Mouse (Mus musculus): ENCODE data around the gene Psen1. TPM values are rescaled to one million over a fixed set of nuclear protein-coding genes. Genes with fewer than 3 reads are reported as not detected.

Gene Psen1
- polyA plus RNA-seq, 1 experiment from 2014 or later, result 76.2 TPM

DNA sequence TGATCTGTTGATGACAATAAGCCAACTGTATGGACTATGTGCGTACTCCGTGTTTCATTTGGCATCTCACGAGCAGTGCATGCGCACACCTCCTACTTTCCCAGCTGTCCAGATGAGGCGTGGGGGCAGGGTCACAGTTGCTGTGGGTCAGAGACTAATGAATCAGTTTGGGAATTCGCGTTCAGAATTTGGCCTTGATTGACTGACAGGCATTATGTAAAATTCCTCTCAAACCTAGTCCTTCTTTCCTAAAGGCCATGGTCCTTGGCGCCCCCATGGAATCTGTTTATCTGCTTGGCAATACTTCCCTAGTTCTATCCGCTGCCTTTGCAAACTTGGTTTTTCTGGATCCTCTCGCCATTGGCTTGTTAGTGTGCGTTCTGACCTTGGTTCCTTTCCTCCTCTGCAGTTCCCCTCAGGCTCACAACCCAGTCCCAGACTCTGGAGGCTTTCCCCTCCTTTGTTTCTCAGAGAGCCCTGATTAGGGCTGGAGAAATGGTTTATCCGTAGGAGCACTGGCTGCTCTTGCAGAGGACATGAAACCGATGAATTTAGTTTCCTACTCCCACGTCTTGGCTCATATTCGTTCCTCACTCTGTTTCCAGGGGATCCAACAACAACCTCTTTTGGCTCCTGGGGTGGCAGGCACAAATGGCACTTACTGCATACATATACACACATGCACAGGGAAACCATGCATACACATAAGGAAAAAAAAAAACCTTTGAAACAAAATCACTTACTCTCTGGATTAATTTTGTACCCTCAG lies 28.6 kb downstream of the Psen1 start:
- no peaks in the 10 kb centered on the region for H3K4me1 ChIP-seq (ENCODE audit: control insufficient read depth, insufficient read depth, low read length)
- no peak overlapping the region for H3K9ac ChIP-seq (ENCODE audit: low read length)
- peaks cover 2% of the 10 kb centered on the region; the same call in 1 of the 2 replicates for H3K36me3 ChIP-seq (ENCODE audit: control insufficient read depth, insufficient read depth, low read length)
- no peak for ATAC-seq (ENCODE audit: low FRiP score)
- no peaks in the 10 kb centered on the region for H3K27me3 ChIP-seq (ENCODE audit: control insufficient read depth, insufficient read depth, low read length)
- no peak overlapping the region for H3K4me3 ChIP-seq (ENCODE audit: low read depth, low read length)
- no peak overlapping the region for H3K4me2 ChIP-seq
- 89% methylated on average over 15 of the region's 15 CpGs for WGBS
- H3K9me3 ChIP-seq (ENCODE audit: control insufficient read depth, low read length), result no peaks in the 10 kb centered on the region
- DNase-seq (ENCODE audit: low spot score, missing footprints), result no peak
- H3K27ac ChIP-seq (ENCODE audit: low read depth, low read length), result no peak overlapping the region

DNA sequence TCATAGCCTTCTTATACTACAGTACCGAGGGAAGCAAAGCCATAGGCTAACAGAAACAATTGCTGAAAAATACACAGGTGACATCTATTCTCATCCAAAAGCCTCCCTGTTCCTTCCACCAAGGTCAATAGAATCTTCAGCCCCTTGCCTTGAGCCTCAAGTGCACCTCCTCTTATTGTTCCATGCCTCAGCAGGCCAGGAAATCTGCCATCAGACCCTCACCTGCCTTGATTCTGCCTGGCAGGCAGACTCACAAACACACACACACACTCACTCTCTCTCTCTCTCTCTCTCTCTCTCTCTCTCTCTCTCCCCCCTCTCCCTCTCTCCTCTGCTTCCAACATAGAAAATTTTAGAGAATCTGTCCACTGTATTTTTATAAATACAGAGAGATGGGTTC lies 31.5 kb downstream of the Psen1 start:
- H3K27ac ChIP-seq (ENCODE audit: low read depth, low read length), result no peak overlapping the region
- H3K4me2 ChIP-seq, result no peak overlapping the region
- H3K9me3 ChIP-seq (ENCODE audit: control insufficient read depth, low read length), result no peaks in the 10 kb centered on the region
- H3K27me3 ChIP-seq (ENCODE audit: control insufficient read depth, insufficient read depth, low read length), result no peaks in the 10 kb centered on the region
- ATAC-seq (ENCODE audit: low FRiP score), result no peak
- H3K4me1 ChIP-seq (ENCODE audit: control insufficient read depth, insufficient read depth, low read length), result no peaks in the 10 kb centered on the region
- 100% methylated on average over 1 of the region's 1 CpGs for WGBS
- peaks cover 4% of the 10 kb centered on the region; the same call in 1 of the 2 replicates for H3K36me3 ChIP-seq (ENCODE audit: control insufficient read depth, insufficient read depth, low read length)
- H3K9ac ChIP-seq (ENCODE audit: low read length), result no peak overlapping the region
- DNase-seq (ENCODE audit: low spot score, missing footprints), result no peak
- H3K4me3 ChIP-seq (ENCODE audit: low read depth, low read length), result no peak overlapping the region

DNA sequence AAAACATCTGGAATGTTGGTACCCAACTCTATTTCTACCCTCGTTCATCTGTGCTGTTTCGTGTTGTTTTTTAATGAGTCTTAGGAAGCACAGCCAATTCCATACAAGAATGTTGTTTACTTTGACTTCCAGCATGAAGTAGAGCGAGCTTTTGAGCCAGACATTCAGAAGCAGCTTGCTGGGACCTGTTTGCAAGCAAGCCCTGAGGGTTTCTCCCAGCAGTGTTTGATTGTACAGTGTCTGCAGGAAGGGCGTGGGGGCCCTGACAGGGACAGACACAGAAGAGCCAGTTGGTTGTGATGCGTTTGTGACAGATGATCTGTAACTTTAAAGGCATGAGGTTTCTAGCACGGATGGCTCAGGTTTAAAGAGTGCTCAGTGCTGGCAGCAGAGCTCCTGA lies 33.3 kb downstream of the Psen1 start:
- no peak overlapping the region for H3K4me2 ChIP-seq
- peaks cover 7% of the 10 kb centered on the region; the same call in 1 of the 2 replicates for H3K36me3 ChIP-seq (ENCODE audit: control insufficient read depth, insufficient read depth, low read length)
- DNase-seq (ENCODE audit: low spot score, missing footprints), result no peak
- H3K27ac ChIP-seq (ENCODE audit: low read depth, low read length), result no peak overlapping the region
- no peaks in the 10 kb centered on the region for H3K9me3 ChIP-seq (ENCODE audit: control insufficient read depth, low read length)
- 88% methylated on average over 6 of the region's 6 CpGs for WGBS
- no peak overlapping the region for H3K4me3 ChIP-seq (ENCODE audit: low read depth, low read length)
- H3K27me3 ChIP-seq (ENCODE audit: control insufficient read depth, insufficient read depth, low read length), result no peaks in the 10 kb centered on the region
- no peaks in the 10 kb centered on the region for H3K4me1 ChIP-seq (ENCODE audit: control insufficient read depth, insufficient read depth, low read length)
- ATAC-seq (ENCODE audit: low FRiP score), result no peak
- H3K9ac ChIP-seq (ENCODE audit: low read length), result no peak overlapping the region

DNA sequence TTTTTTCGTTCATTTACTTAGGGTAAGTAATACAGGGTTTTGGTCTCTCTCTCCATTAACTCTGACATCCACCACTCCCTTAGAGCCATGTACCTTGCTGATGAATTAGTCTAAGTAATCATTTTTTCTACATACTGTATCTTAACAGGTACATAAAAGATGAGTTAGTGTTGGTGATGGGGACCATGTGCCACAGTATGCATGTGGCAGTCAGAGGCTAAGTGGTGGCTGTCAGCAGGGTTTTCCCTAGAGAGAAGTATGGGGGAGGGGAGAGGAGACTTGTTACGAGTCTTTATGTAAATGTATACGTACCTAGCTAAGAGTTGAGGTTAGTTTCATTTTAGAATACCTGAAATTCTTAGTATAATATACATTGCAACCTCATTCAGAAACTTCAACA lies 35.1 kb downstream of the Psen1 start:
- ATAC-seq (ENCODE audit: low FRiP score), result no peak
- Histone ChIP-seq H3K4me1 (ENCODE audit: control insufficient read depth, insufficient read depth, low read length) (no peaks in the 10 kb centered on the region), H3K27me3 (ENCODE audit: control insufficient read depth, insufficient read depth, low read length) (no peaks in the 10 kb centered on the region), H3K9ac (ENCODE audit: low read length) (no peak overlapping the region), H3K4me3 (ENCODE audit: low read depth, low read length) (no peak overlapping the region), H3K4me2 (no peak overlapping the region), H3K9me3 (ENCODE audit: control insufficient read depth, low read length) (no peaks in the 10 kb centered on the region), H3K27ac (ENCODE audit: low read depth, low read length) (no peak overlapping the region), H3K36me3 (ENCODE audit: control insufficient read depth, insufficient read depth, low read length) (peaks cover 8% of the 10 kb centered on the region; the same call in 1 of the 2 replicates)
- DNase-seq (ENCODE audit: low spot score, missing footprints), result no peak
- 88% methylated on average over 3 of the region's 3 CpGs for WGBS

DNA sequence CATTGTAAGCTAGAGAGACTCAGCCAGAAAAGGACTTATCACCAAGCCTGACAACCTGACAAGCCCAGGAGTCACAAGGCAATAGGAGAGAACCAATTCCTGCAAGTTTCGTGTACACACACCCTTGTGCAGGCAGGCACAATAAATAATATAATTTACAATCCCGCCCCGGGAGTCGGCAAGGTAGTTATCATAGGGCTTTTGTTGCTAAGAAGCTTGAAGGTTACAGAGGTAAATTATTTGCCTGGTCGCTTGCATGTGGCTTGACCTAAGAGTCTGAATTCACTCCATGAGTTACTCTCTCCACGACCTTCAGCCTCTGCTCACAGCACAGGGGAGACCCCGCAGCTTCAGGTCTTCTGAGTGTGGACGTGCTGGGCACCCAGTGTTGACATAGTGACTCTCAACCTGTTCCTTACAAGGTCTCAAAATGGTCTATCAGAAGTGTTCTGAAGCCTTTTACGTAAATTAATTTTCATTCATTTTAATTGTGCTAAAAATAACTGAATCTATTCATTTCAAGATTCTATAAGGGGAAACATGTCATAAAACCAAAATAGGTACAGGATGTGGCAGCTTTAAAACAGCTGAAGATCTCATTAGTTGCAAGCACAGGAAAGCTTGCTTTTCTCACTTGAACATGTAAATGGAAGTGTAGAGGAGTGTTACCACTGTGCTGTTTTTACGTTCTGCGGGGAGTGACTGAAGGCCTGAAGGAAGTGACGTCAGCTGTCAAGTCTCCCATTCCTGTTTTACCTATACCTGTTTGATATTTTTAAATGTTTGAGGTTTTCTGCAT lies 38.8 kb downstream of the Psen1 start:
- DNase-seq (ENCODE audit: low spot score, missing footprints) (no peak), ATAC-seq (ENCODE audit: low FRiP score) (no peak)
- Histone ChIP-seq H3K4me3 (ENCODE audit: low read depth, low read length) (no peak overlapping the region), H3K9me3 (ENCODE audit: control insufficient read depth, low read length) (no peaks in the 10 kb centered on the region), H3K27me3 (ENCODE audit: control insufficient read depth, insufficient read depth, low read length) (no peaks in the 10 kb centered on the region), H3K36me3 (ENCODE audit: control insufficient read depth, insufficient read depth, low read length) (peaks cover 20% of the 10 kb centered on the region; the same call in 1 of the 2 replicates), H3K27ac (ENCODE audit: low read depth, low read length) (no peak overlapping the region), H3K4me2 (no peak overlapping the region), H3K9ac (ENCODE audit: low read length) (no peak overlapping the region), H3K4me1 (ENCODE audit: control insufficient read depth, insufficient read depth, low read length) (no peaks in the 10 kb centered on the region)
- WGBS, result 92% methylated on average over 12 of the region's 12 CpGs

DNA sequence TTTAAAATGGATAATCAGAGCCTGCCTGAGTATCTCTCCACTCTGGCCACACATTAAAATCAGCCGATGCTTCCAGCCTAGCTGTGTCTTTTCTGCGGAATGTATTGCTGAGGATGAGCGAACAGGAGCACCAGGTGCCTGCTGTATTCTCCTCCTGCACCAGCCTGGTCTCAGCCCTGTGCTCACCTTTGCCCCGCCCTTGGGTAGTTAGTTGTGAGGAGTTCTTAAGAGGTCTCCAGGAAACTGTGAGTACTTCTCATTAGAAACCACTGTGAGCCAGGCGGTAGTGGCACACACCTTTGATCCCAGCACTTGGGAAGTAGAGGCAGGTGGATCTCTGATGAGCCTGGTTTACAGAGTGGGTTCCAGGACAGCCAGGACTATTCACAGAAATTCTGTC lies 44.3 kb downstream of the Psen1 start:
- peaks cover 28% of the 10 kb centered on the region for H3K36me3 ChIP-seq (ENCODE audit: control insufficient read depth, insufficient read depth, low read length)

DNA sequence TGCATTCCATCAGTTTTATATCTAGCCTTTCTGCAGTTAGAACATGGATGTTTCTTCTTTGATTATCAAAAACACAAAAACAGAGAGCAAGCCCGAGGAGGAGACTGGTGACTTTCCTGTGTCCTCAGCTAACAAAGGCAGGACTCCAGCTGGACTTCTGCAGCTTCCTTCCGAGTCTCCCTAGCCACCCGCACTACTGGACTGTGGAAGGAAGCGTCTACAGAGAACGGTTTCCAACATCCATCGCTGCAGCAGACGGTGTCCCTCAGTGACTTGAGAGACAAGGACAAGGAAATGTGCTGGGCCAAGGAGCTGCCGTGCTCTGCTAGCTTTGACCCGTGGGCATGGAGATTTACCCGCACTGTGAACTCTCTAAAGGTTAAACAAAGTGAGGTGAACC lies 46.1 kb downstream of the Psen1 start:
- no peak overlapping the region for H3K27ac ChIP-seq (ENCODE audit: low read depth, low read length)
- DNase-seq (ENCODE audit: low spot score, missing footprints), result no peak
- H3K4me2 ChIP-seq, result no peak overlapping the region
- no peak overlapping the region for H3K4me3 ChIP-seq (ENCODE audit: low read depth, low read length)
- no peak overlapping the region for H3K9ac ChIP-seq (ENCODE audit: low read length)
- H3K4me1 ChIP-seq (ENCODE audit: control insufficient read depth, insufficient read depth, low read length), result no peaks in the 10 kb centered on the region
- H3K27me3 ChIP-seq (ENCODE audit: control insufficient read depth, insufficient read depth, low read length), result no peaks in the 10 kb centered on the region
- 93% methylated on average over 10 of the region's 10 CpGs for WGBS
- ATAC-seq (ENCODE audit: low FRiP score), result no peak
- no peaks in the 10 kb centered on the region for H3K9me3 ChIP-seq (ENCODE audit: control insufficient read depth, low read length)
- H3K36me3 ChIP-seq (ENCODE audit: control insufficient read depth, insufficient read depth, low read length), result peaks cover 21% of the 10 kb centered on the region

More for the DNA sequence above, 44.3 kb downstream of the Psen1 start:
- Histone ChIP-seq H3K9me3 (ENCODE audit: control insufficient read depth, low read length) (no peaks in the 10 kb centered on the region), H3K9ac (ENCODE audit: low read length) (no peak overlapping the region), H3K4me2 (no peak overlapping the region), H3K4me1 (ENCODE audit: control insufficient read depth, insufficient read depth, low read length) (no peaks in the 10 kb centered on the region), H3K27ac (ENCODE audit: low read depth, low read length) (no peak overlapping the region), H3K27me3 (ENCODE audit: control insufficient read depth, insufficient read depth, low read length) (no peaks in the 10 kb centered on the region), H3K4me3 (ENCODE audit: low read depth, low read length) (no peak overlapping the region)
- WGBS, result 96% methylated on average over 5 of the region's 5 CpGs
- DNase-seq (ENCODE audit: low spot score, missing footprints) (no peak), ATAC-seq (ENCODE audit: low FRiP score) (no peak)

DNA sequence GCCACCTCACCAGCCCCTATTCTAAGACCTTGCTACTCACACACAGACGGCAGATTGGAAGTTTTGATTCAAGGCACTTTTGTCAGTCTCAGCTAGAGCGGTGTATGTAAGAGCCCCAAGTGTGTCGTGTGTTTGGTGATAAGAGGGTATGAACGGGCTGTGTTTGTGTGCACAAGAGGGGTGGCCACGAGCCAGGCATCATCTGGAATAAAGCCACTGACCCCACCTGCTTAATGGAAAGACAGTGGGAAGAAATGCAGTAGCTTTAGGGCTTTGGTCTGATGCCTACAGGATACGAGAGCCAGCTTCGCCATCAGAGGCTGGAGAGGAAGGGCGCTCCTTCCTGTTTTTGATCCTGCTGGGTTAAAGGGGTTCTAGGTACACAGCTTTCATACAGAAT lies 48.3 kb downstream of the Psen1 start:
- 91% methylated on average over 8 of the region's 8 CpGs for WGBS
- H3K36me3 ChIP-seq (ENCODE audit: control insufficient read depth, insufficient read depth, low read length), result peaks cover 13% of the 10 kb centered on the region
- no peak for ATAC-seq (ENCODE audit: low FRiP score)

DNA sequence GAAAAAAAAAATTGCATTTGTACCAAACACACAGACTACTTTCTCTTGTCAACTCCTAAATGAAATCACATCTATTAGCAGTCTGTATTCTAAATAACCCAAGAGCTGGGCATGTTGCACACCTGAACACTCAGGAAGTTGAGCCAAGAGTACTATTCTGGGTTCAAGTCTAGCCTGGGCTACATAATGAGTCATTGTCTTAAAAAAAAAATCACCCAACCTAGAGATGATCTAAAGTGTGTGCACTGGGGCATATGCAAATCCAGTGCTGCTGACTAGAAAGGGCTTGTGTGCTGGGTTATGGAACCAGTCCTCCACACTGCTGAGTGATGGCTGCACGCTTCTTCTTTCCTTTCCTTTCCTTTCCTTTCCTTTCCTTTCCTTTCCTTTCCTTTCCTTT lies 50.7 kb downstream of the Psen1 start:
- no peak overlapping the region for H3K4me2 ChIP-seq
- 100% methylated on average over 1 of the region's 1 CpGs for WGBS
- no peak for ATAC-seq (ENCODE audit: low FRiP score)
- no peak for DNase-seq (ENCODE audit: low spot score, missing footprints)
- H3K27ac ChIP-seq (ENCODE audit: low read depth, low read length), result no peak overlapping the region
- no peaks in the 10 kb centered on the region for H3K4me1 ChIP-seq (ENCODE audit: control insufficient read depth, insufficient read depth, low read length)
- no peaks in the 10 kb centered on the region for H3K27me3 ChIP-seq (ENCODE audit: control insufficient read depth, insufficient read depth, low read length)
- H3K9me3 ChIP-seq (ENCODE audit: control insufficient read depth, low read length), result no peaks in the 10 kb centered on the region
- H3K9ac ChIP-seq (ENCODE audit: low read length), result no peak overlapping the region
- no peak overlapping the region for H3K4me3 ChIP-seq (ENCODE audit: low read depth, low read length)
- H3K36me3 ChIP-seq (ENCODE audit: control insufficient read depth, insufficient read depth, low read length), result peaks cover 7% of the 10 kb centered on the region

More for the DNA sequence above, 48.3 kb downstream of the Psen1 start:
- H3K9me3 ChIP-seq (ENCODE audit: control insufficient read depth, low read length), result no peaks in the 10 kb centered on the region
- H3K9ac ChIP-seq (ENCODE audit: low read length), result no peak overlapping the region
- H3K27me3 ChIP-seq (ENCODE audit: control insufficient read depth, insufficient read depth, low read length), result no peaks in the 10 kb centered on the region
- H3K4me1 ChIP-seq (ENCODE audit: control insufficient read depth, insufficient read depth, low read length), result no peaks in the 10 kb centered on the region
- H3K27ac ChIP-seq (ENCODE audit: low read depth, low read length), result no peak overlapping the region
- H3K4me3 ChIP-seq (ENCODE audit: low read depth, low read length), result no peak overlapping the region
- DNase-seq (ENCODE audit: low spot score, missing footprints), result no peak
- H3K4me2 ChIP-seq, result no peak overlapping the region

Measured in midbrain, embryonic 11.5 days (tissue).